Mouse (Mus musculus) megakaryocyte, embryonic 14.5 days (primary cell): ENCODE measurements around the gene Pafah1b2.

Experiments
- FLI1 ChIP-seq: IDR thresholded peaks from 2 replicates; pipeline ENCODE4 v1.6.1; 2012; ENCODE audit warnings: low read length, inconsistent platforms, mixed read lengths
- GATA1 ChIP-seq: IDR thresholded peaks from 3 replicates; pipeline ENCODE4 v1.6.1; 2012; ENCODE audit warnings: mixed read lengths, low read length, inconsistent platforms, borderline replicate concordance

GRCm38 (mm10) chr9:45931958-45932357 is 80.5 kb downstream of the Pafah1b2 start:
- TF ChIP-seq GATA1, result no peak
- TF ChIP-seq FLI1, result no peak
